Mouse (Mus musculus): ENCODE measurements around the gene Rtn1. TPM values are rescaled to one million over a fixed set of nuclear protein-coding genes. Genes with fewer than 3 reads are reported as not detected.
A peak's percentile ranks its signal among the peaks of the same experiment; 100 is the strongest.

Rtn1 gene
- total and polyA plus RNA-seq, 2 experiments from 2014 or later, result 1,894 to 3,445 TPM

DNA sequence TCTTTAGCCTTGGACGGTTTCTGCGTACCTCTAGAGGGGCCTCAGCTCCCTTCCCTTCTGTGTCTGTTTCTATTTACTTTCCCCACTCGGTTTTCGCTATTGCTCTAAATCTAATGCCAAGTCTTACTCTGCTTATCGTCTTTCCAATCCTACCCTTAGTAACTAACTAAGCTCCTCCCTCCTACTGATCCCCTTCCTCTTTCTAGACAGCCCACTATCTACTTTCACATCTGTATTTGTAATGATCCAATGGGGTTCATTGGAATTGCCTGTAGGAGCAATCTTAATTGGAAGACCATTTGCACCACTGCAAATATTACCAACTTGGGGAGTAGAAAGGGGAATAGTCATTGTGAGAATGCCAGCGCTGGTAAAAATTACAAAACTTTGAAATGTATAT lies 98.0 kb downstream of the Rtn1 start:
- H3K9ac ChIP-seq (replicated peaks; ENCODE audit: low read length), result no peak overlapping the region
- no peak overlapping the region for H3K4me2 ChIP-seq (ENCODE audit: low read depth, low read length)
- no peak for TF ChIP-seq CTCF (IDR thresholded peaks at IDR 0.05; ENCODE audit: low read depth)
- no peaks in the 10 kb centered on the region; the same call in 1 of the 2 replicates for H3K36me3 ChIP-seq (ENCODE audit: insufficient read depth, low read length)
- H3K9me3 ChIP-seq (ENCODE audit: low read length), result no peaks in the 10 kb centered on the region
- 86% methylated on average over 6 of the region's 6 CpGs for WGBS
- H3K27ac ChIP-seq, result no peak overlapping the region
- DNase-seq (ENCODE audit: low spot score) (no peak), ATAC-seq (no peak)
- H3K4me1 ChIP-seq (ENCODE audit: insufficient read depth, low read length), result peaks cover 2% of the 10 kb centered on the region; the same call in 1 of the 2 replicates
- H3K27me3 ChIP-seq (ENCODE audit: insufficient read depth, low read length), result no peaks in the 10 kb centered on the region
- H3K4me3 ChIP-seq (ENCODE audit: low read length), result no peak overlapping the region

DNA sequence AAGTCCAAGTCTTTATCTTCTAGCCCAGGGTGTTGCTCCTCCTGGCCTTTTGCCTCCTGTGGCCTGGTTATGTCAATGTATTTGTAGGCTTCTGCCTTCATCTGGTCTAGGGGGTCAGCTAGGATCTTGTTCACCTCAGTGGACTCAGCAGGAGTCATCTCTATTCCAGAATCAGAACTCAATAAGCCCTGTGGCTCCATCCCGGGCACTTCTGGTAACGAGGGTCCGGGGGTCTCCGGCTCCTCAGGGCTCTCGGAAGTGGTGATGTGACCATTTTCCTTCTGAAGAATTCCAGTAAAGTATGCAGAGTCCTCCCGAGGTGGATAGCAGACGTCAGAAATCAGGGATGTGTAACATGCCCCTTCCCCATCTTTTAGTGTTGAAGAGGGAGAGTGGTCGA lies 100.3 kb downstream of the Rtn1 start:
- H3K36me3 ChIP-seq (ENCODE audit: insufficient read depth, low read length), result peaks cover 1% of the 10 kb centered on the region; the same call in 1 of the 2 replicates
- H3K27me3 ChIP-seq (ENCODE audit: insufficient read depth, low read length), result no peaks in the 10 kb centered on the region
- H3K27ac ChIP-seq, result no peak overlapping the region
- no peak overlapping the region for H3K4me2 ChIP-seq (ENCODE audit: low read depth, low read length)
- WGBS, result 68% methylated on average over 8 of the region's 8 CpGs
- ATAC-seq (no peak), DNase-seq (ENCODE audit: low spot score) (no peak)
- no peaks in the 10 kb centered on the region for H3K9me3 ChIP-seq (ENCODE audit: low read length)
- H3K4me3 ChIP-seq (ENCODE audit: low read length), result no peak overlapping the region
- peaks cover 19% of the 10 kb centered on the region for H3K4me1 ChIP-seq (ENCODE audit: insufficient read depth, low read length)
- no peak for TF ChIP-seq CTCF (IDR thresholded peaks at IDR 0.05; ENCODE audit: low read depth)
- no peak overlapping the region for H3K9ac ChIP-seq (replicated peaks; ENCODE audit: low read length)

DNA sequence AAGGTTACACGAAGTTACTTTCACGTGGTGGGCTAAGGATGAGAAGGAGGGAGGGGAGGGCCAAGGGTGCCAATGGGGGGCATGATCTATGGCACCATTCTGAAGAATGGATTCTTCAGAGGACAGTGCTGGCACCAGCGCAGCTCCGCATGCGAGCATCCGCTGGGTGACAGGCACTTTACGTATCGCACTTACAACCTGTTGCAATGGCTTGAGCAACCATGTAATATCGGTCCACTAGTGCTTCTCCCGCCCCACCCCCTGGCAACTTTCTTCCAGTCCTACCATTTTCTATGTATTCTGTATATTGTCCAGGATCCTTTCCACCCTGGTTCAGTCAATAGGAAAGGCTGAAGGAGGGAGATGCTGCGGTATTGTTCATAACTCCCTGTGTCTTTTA lies 102.6 kb downstream of the Rtn1 start:
- Histone ChIP-seq H3K4me1 (ENCODE audit: insufficient read depth, low read length) (peaks cover 19% of the 10 kb centered on the region), H3K9me3 (ENCODE audit: low read length) (no peaks in the 10 kb centered on the region), H3K27ac (no peak overlapping the region), H3K9ac (replicated peaks; ENCODE audit: low read length) (no peak overlapping the region), H3K4me2 (ENCODE audit: low read depth, low read length) (no peak overlapping the region), H3K27me3 (ENCODE audit: insufficient read depth, low read length) (no peaks in the 10 kb centered on the region), H3K36me3 (ENCODE audit: insufficient read depth, low read length) (peaks cover 6% of the 10 kb centered on the region; the same call in 1 of the 2 replicates), H3K4me3 (ENCODE audit: low read length) (no peak overlapping the region)
- no peak for TF ChIP-seq CTCF (IDR thresholded peaks at IDR 0.05; ENCODE audit: low read depth)
- DNase-seq (ENCODE audit: low spot score) (no peak), ATAC-seq (no peak)
- 84% methylated on average over 11 of the region's 11 CpGs for WGBS

DNA sequence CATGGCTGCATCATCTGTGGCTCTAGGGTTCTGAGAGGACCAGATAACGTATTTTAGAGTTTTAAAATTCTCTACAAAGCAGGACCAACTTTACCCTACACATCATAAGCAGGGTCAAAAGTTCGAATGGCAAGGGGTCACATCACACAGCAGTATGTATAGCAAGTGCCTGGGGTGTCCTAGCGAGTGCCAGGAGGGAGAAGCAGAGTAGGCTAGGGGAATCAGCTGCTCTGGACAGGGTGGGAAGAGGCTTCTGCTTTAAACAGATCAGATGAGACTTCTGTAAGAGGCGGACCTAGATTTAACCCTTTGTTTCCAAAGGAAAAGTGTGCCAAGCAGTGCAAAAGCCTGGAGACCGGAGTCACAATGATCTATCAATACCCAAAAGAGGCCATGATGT lies 103.4 kb downstream of the Rtn1 start:
- no peak overlapping the region for H3K9ac ChIP-seq (replicated peaks; ENCODE audit: low read length)
- no peak for DNase-seq (ENCODE audit: low spot score)
- TF ChIP-seq CTCF (IDR thresholded peaks at IDR 0.05; ENCODE audit: low read depth), result no peak
- no peak overlapping the region for H3K27ac ChIP-seq
- WGBS, result 47% methylated on average over 5 of the region's 5 CpGs
- peaks cover 19% of the 10 kb centered on the region for H3K4me1 ChIP-seq (ENCODE audit: insufficient read depth, low read length)
- ATAC-seq, result no peak
- no peak overlapping the region for H3K4me3 ChIP-seq (ENCODE audit: low read length)
- H3K27me3 ChIP-seq (ENCODE audit: insufficient read depth, low read length), result no peaks in the 10 kb centered on the region
- no peak overlapping the region for H3K4me2 ChIP-seq (ENCODE audit: low read depth, low read length)
- peaks cover 6% of the 10 kb centered on the region; the same call in 1 of the 2 replicates for H3K36me3 ChIP-seq (ENCODE audit: insufficient read depth, low read length)
- no peaks in the 10 kb centered on the region for H3K9me3 ChIP-seq (ENCODE audit: low read length)

DNA sequence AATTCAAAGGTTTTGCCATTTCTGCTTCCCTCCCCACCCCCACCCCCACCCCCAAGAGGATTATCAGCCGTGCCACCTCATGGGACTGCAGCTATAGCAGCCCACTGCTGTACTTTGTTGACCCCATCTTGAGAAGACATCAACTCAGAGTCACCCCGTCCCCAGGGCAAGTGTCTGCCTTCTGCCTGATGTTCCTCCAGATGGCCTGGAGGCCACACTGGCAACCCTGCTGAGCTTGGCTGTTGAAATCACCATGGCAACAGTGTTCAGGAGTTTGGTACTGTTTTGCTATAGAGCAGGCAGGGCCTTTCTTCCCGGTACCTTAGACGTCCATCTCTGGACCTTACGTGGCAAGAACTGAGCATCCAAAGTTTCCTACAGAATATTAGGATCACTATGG lies 103.9 kb downstream of the Rtn1 start:
- Histone ChIP-seq H3K27me3 (ENCODE audit: insufficient read depth, low read length) (no peaks in the 10 kb centered on the region), H3K4me3 (ENCODE audit: low read length) (no peak overlapping the region), H3K4me2 (ENCODE audit: low read depth, low read length) (no peak overlapping the region), H3K9me3 (ENCODE audit: low read length) (no peaks in the 10 kb centered on the region), H3K4me1 (ENCODE audit: insufficient read depth, low read length) (peaks cover 19% of the 10 kb centered on the region), H3K9ac (replicated peaks; ENCODE audit: low read length) (no peak overlapping the region), H3K36me3 (ENCODE audit: insufficient read depth, low read length) (peaks cover 6% of the 10 kb centered on the region; the same call in 1 of the 2 replicates), H3K27ac (no peak overlapping the region)
- TF ChIP-seq CTCF (IDR thresholded peaks at IDR 0.05; ENCODE audit: low read depth), result no peak
- DNase-seq (ENCODE audit: low spot score) (peak; percentile 82), ATAC-seq (peak; percentile 74)
- WGBS, result 15% methylated on average over 5 of the region's 5 CpGs

DNA sequence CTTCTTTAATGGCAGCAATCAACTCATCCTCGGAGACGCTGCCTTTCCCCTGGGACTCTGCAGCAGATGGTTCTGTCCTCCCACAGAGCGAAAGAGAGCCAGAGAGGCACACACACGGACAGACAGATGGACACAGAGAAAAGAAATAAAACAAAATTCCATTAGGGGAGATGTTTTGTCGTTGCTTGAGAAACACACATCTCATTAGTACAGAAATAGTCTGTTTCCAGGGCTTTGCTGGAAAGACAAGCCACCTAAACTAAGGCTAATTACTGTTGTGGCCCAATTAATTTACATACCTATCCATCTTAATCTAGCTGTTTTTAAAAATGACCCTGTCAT lies 104.5 kb downstream of the Rtn1 start:
- no peaks in the 10 kb centered on the region for H3K9me3 ChIP-seq (ENCODE audit: low read length)
- 29% methylated on average over 5 of the region's 5 CpGs for WGBS
- ATAC-seq, result no peak

DNA sequence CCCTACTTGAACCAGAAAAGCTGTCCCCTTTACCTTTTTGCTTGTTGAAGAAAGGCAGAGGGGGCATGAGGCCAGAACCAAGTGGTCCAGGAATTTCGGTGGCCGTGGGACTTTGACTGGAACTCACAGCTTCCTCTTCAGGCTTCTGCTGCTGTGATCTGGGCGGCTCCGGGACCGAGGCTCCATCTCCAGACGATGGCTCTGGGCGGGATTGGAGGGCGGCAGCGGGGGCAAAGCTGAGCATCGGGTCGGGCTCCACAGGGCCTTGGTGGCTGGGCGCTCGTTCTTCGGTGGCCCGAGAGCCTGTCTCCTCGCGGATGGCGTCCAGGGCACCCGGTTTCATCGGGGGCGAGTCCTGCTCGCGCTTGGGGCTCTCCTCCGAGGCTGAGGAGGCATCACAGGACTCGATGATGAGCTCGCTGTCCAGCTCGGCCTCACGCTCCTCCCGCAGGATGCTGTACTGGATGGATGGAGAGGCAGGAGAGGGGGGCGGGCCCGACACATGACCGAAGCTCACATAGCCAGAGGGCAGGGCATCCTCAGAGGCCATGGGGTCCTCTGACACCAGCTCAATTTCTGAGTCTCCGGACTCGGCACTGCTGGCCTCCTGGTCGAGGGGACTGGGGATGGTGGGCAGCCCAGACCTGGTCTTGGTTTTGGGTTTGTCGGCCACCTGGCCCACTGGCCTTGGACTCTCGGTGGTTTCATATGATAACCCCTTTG lies 105.1 kb downstream of the Rtn1 start:
- no peaks in the 10 kb centered on the region for H3K27me3 ChIP-seq (ENCODE audit: insufficient read depth, low read length)
- H3K9me3 ChIP-seq (ENCODE audit: low read length), result no peaks in the 10 kb centered on the region
- H3K36me3 ChIP-seq (ENCODE audit: insufficient read depth, low read length), result peaks cover 6% of the 10 kb centered on the region; the same call in 1 of the 2 replicates
- WGBS, result 75% methylated on average over 37 of the region's 37 CpGs
- H3K4me1 ChIP-seq (ENCODE audit: insufficient read depth, low read length), result peaks cover 19% of the 10 kb centered on the region
- no peak overlapping the region for H3K4me3 ChIP-seq (ENCODE audit: low read length)
- H3K4me2 ChIP-seq (ENCODE audit: low read depth, low read length), result no peak overlapping the region
- H3K27ac ChIP-seq, result no peak overlapping the region
- no peak overlapping the region for H3K9ac ChIP-seq (replicated peaks; ENCODE audit: low read length)
- ATAC-seq (peak; percentile 7; the same call in 1 of the 2 replicates), DNase-seq (ENCODE audit: low spot score) (no peak)
- TF ChIP-seq CTCF (IDR thresholded peaks at IDR 0.05; ENCODE audit: low read depth), result no peak

More for the DNA sequence above, 104.5 kb downstream of the Rtn1 start:
- no peak for TF ChIP-seq CTCF (IDR thresholded peaks at IDR 0.05; ENCODE audit: low read depth)
- Histone ChIP-seq H3K4me2 (ENCODE audit: low read depth, low read length) (no peak overlapping the region), H3K4me1 (ENCODE audit: insufficient read depth, low read length) (peaks cover 19% of the 10 kb centered on the region), H3K4me3 (ENCODE audit: low read length) (no peak overlapping the region), H3K9ac (replicated peaks; ENCODE audit: low read length) (no peak overlapping the region), H3K36me3 (ENCODE audit: insufficient read depth, low read length) (peaks cover 6% of the 10 kb centered on the region; the same call in 1 of the 2 replicates), H3K27me3 (ENCODE audit: insufficient read depth, low read length) (no peaks in the 10 kb centered on the region), H3K27ac (no peak overlapping the region)
- DNase-seq (ENCODE audit: low spot score), result no peak
